Mouse (Mus musculus): ENCODE results near the gene Entpd1. TPM values are rescaled to one million over a fixed set of nuclear protein-coding genes. Genes with fewer than 3 reads are reported as not detected.
"Not testable (repeated sequence)": the region's sequence is repeated elsewhere in the genome, so short reads cannot be mapped to it uniquely, and the experiment has no call there.

Gene Entpd1
- polyA plus RNA-seq, 1 experiment: 17.6 TPM

DNA sequence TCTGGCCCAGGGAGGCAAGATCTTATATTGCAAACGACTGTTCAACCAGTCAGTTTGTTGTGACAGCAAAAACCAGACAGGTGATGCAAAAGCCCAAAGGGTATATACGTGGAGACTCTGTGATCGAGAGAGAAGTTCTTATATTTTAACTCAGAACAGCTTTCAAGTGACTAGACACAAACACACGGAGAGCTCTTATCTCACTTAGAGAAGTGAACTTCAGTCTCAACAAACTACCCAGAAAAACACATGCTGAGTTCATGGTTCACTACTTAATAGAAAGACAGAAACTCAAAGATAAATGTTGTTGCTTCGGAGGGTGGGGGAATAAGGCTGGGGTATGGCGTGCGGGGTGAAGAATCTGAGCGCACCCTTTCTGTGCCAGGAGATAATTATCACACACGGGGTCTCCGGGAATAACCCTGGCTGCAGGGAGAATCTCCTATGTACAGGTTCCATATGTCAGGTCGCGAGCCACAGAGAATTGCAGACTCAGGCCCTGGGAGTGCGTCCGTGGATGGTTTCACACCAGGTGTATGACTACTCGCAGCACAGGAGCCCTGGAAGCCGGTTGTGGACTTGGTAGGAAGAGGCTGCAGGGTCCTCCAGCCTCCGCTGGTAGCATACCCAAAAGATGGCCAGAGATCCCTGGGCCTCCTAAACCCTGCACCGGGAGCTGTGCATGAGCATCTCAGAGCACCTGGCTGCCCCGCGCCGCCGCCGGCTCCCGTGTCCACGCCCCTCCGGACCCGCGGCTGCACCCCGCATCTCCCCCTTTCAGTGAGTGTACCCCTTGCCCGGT lies 24.5 kb upstream of the Entpd1 start:
- Histone ChIP-seq H3K27ac (ENCODE audit: control insufficient read depth, insufficient read depth, low read depth, low read length, poor library complexity) (peak overlapping the region; percentile 53; the same call in 1 of the 2 replicates), H3K4me3 (replicated peaks; ENCODE audit: control insufficient read depth, low read depth, low read length) (peak overlapping the region; percentile 61), H3K4me1 (ENCODE audit: control insufficient read depth, insufficient read depth, low read length) (no peaks in the 10 kb centered on the region)
- no peak for TF ChIP-seq POLR2A (IDR thresholded peaks at IDR 0.05; ENCODE audit: borderline replicate concordance, control insufficient read depth, low read depth, low read length)
- TF ChIP-seq CTCF (IDR thresholded peaks at IDR 0.05; ENCODE audit: control insufficient read depth, insufficient read depth, low read length): no peak
- whole genome bisulfite sequencing: 2% methylated on average over 30 of the region's 30 CpGs

DNA sequence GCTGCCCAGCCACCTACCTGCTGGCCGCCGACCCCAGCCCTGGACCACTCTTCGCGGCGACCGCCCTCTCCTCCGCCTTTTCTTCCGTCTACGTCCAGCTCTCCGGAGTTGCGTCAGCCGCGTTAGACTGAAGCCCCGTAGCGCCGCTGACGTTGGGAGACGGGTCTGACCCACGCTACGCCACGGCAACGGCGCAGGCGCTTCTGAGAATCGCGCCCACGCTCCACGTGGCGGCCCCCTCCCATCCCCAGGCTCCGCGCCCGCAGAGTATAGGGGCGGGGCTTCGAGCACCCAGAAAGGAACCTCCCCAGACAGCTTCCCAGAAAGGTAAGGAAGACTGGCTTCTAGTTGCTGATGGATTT lies 23.9 kb upstream of the Entpd1 start, which contains the start of gene Aldh18a1:
Aldh18a1 (minus strand) TSS at position 171 of the 362 bp plus-strand sequence.
- Histone ChIP-seq H3K27ac (ENCODE audit: control insufficient read depth, insufficient read depth, low read depth, low read length, poor library complexity) (peak within 1 kb of the TSS; percentile 53; the same call in 1 of the 2 replicates), H3K4me1 (ENCODE audit: control insufficient read depth, insufficient read depth, low read length) (no peaks in the 10 kb centered on the region), H3K4me3 (replicated peaks; ENCODE audit: control insufficient read depth, low read depth, low read length) (peak within 1 kb of the TSS; percentile 61)
- under 1% methylated on average over 34 of the region's 34 CpGs for WGBS
- TF ChIP-seq POLR2A (IDR thresholded peaks at IDR 0.05; ENCODE audit: borderline replicate concordance, control insufficient read depth, low read depth, low read length) (peak; percentile 40; the same call in 1 of the 2 replicates), CTCF (IDR thresholded peaks at IDR 0.05; ENCODE audit: control insufficient read depth, insufficient read depth, low read length) (peak; percentile 1; the same call in 1 of the 2 replicates)

DNA sequence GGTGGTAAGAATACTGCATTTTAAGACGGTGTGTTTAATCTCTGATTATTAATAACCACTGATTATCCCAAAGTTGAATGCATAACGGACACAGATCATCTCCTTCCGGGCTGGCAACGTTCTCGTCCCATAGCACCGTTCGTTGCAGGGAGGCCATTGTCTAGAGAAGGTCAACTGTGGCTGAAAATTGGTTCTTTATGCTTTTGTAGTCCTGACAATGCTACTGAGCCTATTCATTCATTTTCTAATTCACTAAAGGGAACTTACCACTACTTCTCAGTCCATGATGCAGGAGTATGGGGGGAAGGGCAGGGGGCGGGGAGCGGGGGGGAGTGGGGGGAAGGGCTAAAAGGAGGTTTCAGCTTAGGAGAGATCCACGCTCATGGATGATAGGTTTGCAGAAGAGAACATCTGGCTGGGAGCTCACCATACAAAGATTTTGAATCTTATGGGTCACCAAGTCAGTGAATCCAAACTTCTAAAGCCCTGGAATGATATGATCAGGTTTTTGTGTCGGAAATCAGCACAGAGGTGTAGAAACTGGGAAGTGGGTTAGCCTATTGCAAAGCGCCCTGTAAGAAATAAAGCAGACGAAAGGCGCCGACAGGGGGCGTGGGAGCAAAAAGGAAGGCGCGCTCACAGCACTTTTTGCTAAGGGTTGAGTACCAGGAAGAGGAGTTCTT lies 23.2 kb upstream of the Entpd1 start:
- peak overlapping the region; percentile 80 for H3K4me3 ChIP-seq (replicated peaks; ENCODE audit: control insufficient read depth, low read depth, low read length)
- TF ChIP-seq CTCF (IDR thresholded peaks at IDR 0.05; ENCODE audit: control insufficient read depth, insufficient read depth, low read length) (peak; percentile 72), POLR2A (IDR thresholded peaks at IDR 0.05; ENCODE audit: borderline replicate concordance, control insufficient read depth, low read depth, low read length) (no peak)
- H3K4me1 ChIP-seq (ENCODE audit: control insufficient read depth, insufficient read depth, low read length): no peaks in the 10 kb centered on the region
- WGBS: under 1% methylated on average over 18 of the region's 18 CpGs
- H3K27ac ChIP-seq (ENCODE audit: control insufficient read depth, insufficient read depth, low read depth, low read length, poor library complexity): peak overlapping the region; percentile 74

DNA sequence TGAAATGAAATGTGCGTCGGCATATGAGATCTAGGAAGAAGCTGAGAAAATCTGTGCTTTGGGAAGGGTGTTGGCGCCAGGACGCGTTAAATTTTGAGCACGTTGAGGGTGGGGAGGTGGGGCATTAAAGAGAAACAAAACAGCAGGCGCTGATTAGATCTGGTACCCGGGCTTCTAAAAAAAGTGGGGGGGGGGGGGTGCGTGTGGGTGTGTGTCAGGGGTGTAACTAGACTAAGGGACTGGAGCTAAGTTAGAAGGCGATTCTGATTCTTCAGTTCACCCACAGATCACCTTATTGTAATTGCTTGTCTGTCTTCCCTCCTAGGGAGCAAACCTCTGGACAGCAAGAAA lies 22.7 kb upstream of the Entpd1 start:
- TF ChIP-seq POLR2A (IDR thresholded peaks at IDR 0.05; ENCODE audit: borderline replicate concordance, control insufficient read depth, low read depth, low read length): no peak
- no peak for TF ChIP-seq CTCF (IDR thresholded peaks at IDR 0.05; ENCODE audit: control insufficient read depth, insufficient read depth, low read length)
- Histone ChIP-seq H3K4me1 (ENCODE audit: control insufficient read depth, insufficient read depth, low read length) (no peaks in the 10 kb centered on the region), H3K4me3 (replicated peaks; ENCODE audit: control insufficient read depth, low read depth, low read length) (peak overlapping the region; percentile 80), H3K27ac (ENCODE audit: control insufficient read depth, insufficient read depth, low read depth, low read length, poor library complexity) (peak overlapping the region; percentile 74)
- WGBS: 0% methylated on average over 10 of the region's 10 CpGs

DNA sequence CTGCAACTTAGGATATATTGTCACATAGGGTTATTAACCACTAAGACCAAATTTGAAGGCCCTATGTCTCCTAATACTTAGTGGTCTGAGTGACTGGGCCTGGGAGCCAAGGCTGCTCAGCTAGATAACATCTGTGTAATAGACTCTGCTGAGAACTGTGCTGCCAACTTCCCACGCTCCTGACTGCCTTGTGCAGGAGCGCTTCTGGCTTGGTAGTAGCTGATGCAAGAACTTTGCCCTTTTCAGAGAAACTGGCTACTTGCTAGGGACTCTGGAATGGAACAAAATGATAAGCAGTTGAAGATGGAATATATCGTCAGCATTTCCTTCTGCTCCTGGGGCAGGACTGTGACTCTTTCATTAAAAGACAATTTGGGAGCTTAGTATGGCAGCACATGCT lies 16.9 kb upstream of the Entpd1 start:
- no peak for TF ChIP-seq POLR2A (IDR thresholded peaks at IDR 0.05; ENCODE audit: borderline replicate concordance, control insufficient read depth, low read depth, low read length)
- no peak for TF ChIP-seq CTCF (IDR thresholded peaks at IDR 0.05; ENCODE audit: control insufficient read depth, insufficient read depth, low read length)
- Histone ChIP-seq H3K4me1 (ENCODE audit: control insufficient read depth, insufficient read depth, low read length) (no peaks in the 10 kb centered on the region; the same call in 1 of the 2 replicates), H3K27ac (ENCODE audit: control insufficient read depth, insufficient read depth, low read depth, low read length, poor library complexity) (no peak overlapping the region), H3K4me3 (replicated peaks; ENCODE audit: control insufficient read depth, low read depth, low read length) (no peak overlapping the region)
- 82% methylated on average over 3 of the region's 3 CpGs for WGBS

DNA sequence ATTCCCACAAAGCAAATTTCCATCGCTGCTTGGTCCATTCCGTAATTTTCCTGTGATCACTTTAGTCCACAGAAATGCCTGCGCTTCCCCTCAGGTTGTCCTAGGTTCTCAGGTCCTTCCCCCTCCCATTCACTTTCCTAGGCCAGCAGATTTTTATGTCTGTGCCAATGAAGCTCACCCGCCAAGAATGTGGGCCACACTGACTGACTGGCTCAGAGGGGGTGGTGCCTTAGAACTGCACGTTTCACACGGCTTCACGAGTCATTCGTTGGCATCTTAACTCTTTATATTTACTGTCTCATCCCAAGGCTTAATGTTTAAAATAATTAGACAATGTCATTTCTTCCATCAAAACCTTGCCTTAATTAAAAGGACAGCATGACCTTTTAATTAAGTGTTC lies 16.3 kb upstream of the Entpd1 start:
- 84% methylated on average over 8 of the region's 8 CpGs for WGBS
- Histone ChIP-seq H3K27ac (ENCODE audit: control insufficient read depth, insufficient read depth, low read depth, low read length, poor library complexity) (no peak overlapping the region), H3K4me3 (replicated peaks; ENCODE audit: control insufficient read depth, low read depth, low read length) (no peak overlapping the region), H3K4me1 (ENCODE audit: control insufficient read depth, insufficient read depth, low read length) (no peaks in the 10 kb centered on the region; the same call in 1 of the 2 replicates)
- TF ChIP-seq POLR2A (IDR thresholded peaks at IDR 0.05; ENCODE audit: borderline replicate concordance, control insufficient read depth, low read depth, low read length): no peak
- TF ChIP-seq CTCF (IDR thresholded peaks at IDR 0.05; ENCODE audit: control insufficient read depth, insufficient read depth, low read length): no peak

DNA sequence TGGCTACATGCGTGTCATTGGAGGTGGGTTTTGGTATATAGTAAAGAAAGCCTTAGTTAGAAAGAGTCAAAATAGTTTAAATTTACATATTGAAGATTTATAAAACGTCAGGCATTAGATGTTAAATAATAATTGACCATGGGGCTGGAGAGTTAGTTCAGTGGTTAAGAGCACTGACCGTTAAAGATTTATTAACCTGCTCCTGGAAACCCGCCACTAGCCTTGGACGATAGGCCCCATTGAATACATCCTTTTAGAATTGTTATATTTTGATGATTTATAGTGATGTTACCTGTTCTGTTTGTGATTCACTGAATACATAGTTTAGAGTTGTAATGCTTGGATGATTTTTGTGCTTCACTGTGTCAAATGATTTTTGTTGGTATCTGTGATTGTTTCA lies 11.3 kb upstream of the Entpd1 start:
- H3K4me3 ChIP-seq (replicated peaks; ENCODE audit: control insufficient read depth, low read depth, low read length): not testable (repeated sequence)
- 88% methylated on average over 5 of the region's 5 CpGs for WGBS

DNA sequence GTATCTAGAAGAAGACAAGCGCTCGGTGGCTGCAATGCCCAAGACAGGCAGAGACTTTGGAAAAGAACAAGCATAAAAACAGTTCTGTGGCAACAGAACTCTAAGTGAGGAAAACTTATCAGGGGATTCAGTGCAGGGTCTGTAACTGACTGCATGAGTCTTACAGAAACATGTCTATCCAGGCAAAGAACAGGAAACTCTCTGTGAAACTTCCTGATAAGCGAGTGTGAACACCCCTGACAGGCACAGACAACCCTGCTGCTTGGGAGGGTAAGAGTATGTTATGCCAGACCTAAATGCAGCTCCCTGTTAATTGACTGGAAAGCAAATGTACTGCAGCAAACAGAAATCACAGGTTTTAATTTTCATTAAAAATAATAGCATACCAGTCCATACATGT lies 10.3 kb upstream of the Entpd1 start:
- TF ChIP-seq CTCF (IDR thresholded peaks at IDR 0.05; ENCODE audit: control insufficient read depth, insufficient read depth, low read length) (no peak), POLR2A (IDR thresholded peaks at IDR 0.05; ENCODE audit: borderline replicate concordance, control insufficient read depth, low read depth, low read length) (no peak)
- H3K4me3 ChIP-seq (replicated peaks; ENCODE audit: control insufficient read depth, low read depth, low read length): no peak overlapping the region
- no peak overlapping the region for H3K27ac ChIP-seq (ENCODE audit: control insufficient read depth, insufficient read depth, low read depth, low read length, poor library complexity)
- no peaks in the 10 kb centered on the region for H3K4me1 ChIP-seq (ENCODE audit: control insufficient read depth, insufficient read depth, low read length)
- 63% methylated on average over 3 of the region's 3 CpGs for WGBS

More for the DNA sequence above, 11.3 kb upstream of the Entpd1 start:
- not testable (repeated sequence) for H3K27ac ChIP-seq (ENCODE audit: control insufficient read depth, insufficient read depth, low read depth, low read length, poor library complexity); H3K4me1 ChIP-seq (ENCODE audit: control insufficient read depth, insufficient read depth, low read length)
